21 mouse cellular contexts compared by ENCODE assay signal in the genomic region with DNA sequence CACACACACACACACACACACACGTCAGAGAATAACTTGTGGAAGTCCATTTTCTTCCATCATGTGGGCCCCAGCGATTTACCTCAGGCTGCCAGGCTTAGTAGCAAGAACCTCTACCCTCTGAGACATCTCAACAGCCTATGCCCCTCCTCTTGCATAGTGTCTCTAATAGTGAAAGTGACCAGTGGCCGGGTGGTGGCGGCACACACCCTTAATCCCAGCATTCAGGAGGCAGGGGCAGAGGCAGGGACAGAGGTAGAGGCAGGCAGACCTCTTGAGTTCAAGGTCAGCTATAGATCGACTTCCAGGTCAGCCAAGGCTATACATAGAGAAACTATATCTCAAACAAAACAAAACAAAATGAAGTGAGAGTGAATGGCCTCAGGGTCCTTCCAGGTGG. TPM values are rescaled to one million over a fixed set of nuclear protein-coding genes. Genes with fewer than 3 reads are reported as not detected.
DNase-seq lines count a peak whose midpoint lies in the region; ATAC-seq and TF ChIP-seq lines count a peak whose summit lies in the region.
"Had no signal": no experiment of that assay in that cellular context is flagged by ENCODE, and none has a peak within 500 bp of the region (broad histone marks: within the 10 kb centered on the region; RNA-seq: fewer than 3 reads in every experiment).

No protein-coding gene starts in this region.

- H3K9ac ChIP-seq in kidney, embryonic 15.5 days: no peak overlapping the region
- no peak overlapping the region for H3K9ac ChIP-seq in heart, embryonic 16.5 days (ENCODE audit: low read length)
- H3K9ac ChIP-seq: embryonic facial prominence, embryonic 15.5 days; forebrain, embryonic 13.5 days; hindbrain, embryonic 13.5 days; limb, embryonic 15.5 days; stomach, embryonic 15.5 days had no signal

- no peaks in the 10 kb centered on the region for H3K79me2 ChIP-seq in C2C12 (ENCODE audit: control insufficient read depth, insufficient read depth)

- intact Hi-C loops in gastrocnemius, adult 2 months (cut with DNase I): loop anchor here (10.0 kb wide), 1 partner anchor 280 kb away; the partner anchor contains the start of gene Nkx6-2

- no peak for ATAC-seq in kidney, embryonic 15.5 days (replicated peaks; ENCODE audit: low FRiP score)
- peak; percentile 11; the same call in 1 of the 2 replicates for ATAC-seq in heart, embryonic 16.5 days (replicated peaks; ENCODE audit: extremely low read depth, insufficient read depth, low FRiP score)
- ATAC-seq: forebrain, embryonic 13.5 days had no signal

- DNase-seq in gastrocnemius, adult 2 months: no peak
- DNase-seq in gastrocnemius, postnatal 10 days: no peak
- peak; percentile 17 to 44 for DNase-seq in kidney, postnatal 25 days
- DNase-seq in frontal cortex, postnatal 25 days (ENCODE audit: low spot score in 2 of 2): no peak
- no peak for DNase-seq in cerebellum, adult 11 months
- DNase-seq: B cell, adult 2 months; cerebellum, adult 18-20 months; kidney, adult 11 months; lung, postnatal 4 days; midbrain, embryonic 14.5 days; right cerebral cortex, postnatal 4 days; thymus, postnatal 25 days had no signal

- H3K27me3 ChIP-seq in kidney, embryonic 15.5 days: 0 out of 2 replicates have a peak, but pooled peaks cover 8% of the 10 kb centered on the region
- no peaks in the 10 kb centered on the region for H3K27me3 ChIP-seq in C2C12 (ENCODE audit: control insufficient read depth, insufficient read depth, insufficient read length)
- H3K27me3 ChIP-seq in heart, embryonic 16.5 days (ENCODE audit: control insufficient read depth, insufficient read depth, low read length): no peaks in the 10 kb centered on the region
- H3K27me3 ChIP-seq: embryonic facial prominence, embryonic 15.5 days; limb, embryonic 15.5 days; stomach, embryonic 15.5 days had no signal

- 39% methylated on average over 5 of the region's 5 CpGs for WGBS in kidney, embryonic 15.5 days
- WGBS in heart, embryonic 16.5 days: 24% methylated on average over 5 of the region's 5 CpGs

- H3ac ChIP-seq in C2C12 (ENCODE audit: control insufficient read depth, insufficient read length, low read depth): no peak overlapping the region

- H3K79me3 ChIP-seq in C2C12 (ENCODE audit: low read depth): no peaks in the 10 kb centered on the region

- H3K27ac ChIP-seq in gastrocnemius, adult 2 months: no peak overlapping the region
- H3K27ac ChIP-seq in kidney, embryonic 15.5 days: no peak overlapping the region
- H3K27ac ChIP-seq in heart, embryonic 16.5 days (ENCODE audit: low read length): peak overlapping the region; percentile 84
- H3K27ac ChIP-seq: embryonic facial prominence, embryonic 15.5 days; forebrain, embryonic 13.5 days; hindbrain, embryonic 13.5 days; layer of hippocampus, adult 2 months; limb, embryonic 15.5 days; stomach, embryonic 15.5 days had no signal

- no peak overlapping the region for H3K4me3 ChIP-seq in gastrocnemius, adult 2 months
- no peak overlapping the region for H3K4me3 ChIP-seq in kidney, embryonic 15.5 days (replicated peaks)
- no peak overlapping the region for H3K4me3 ChIP-seq in C2C12 (ENCODE audit: insufficient read depth, poor library complexity, severe bottlenecking)
- no peak overlapping the region for H3K4me3 ChIP-seq in heart, embryonic 16.5 days (ENCODE audit: low read length)
- H3K4me3 ChIP-seq: embryonic facial prominence, embryonic 15.5 days; forebrain, embryonic 13.5 days; hindbrain, embryonic 13.5 days; layer of hippocampus, adult 2 months; limb, embryonic 15.5 days; stomach, embryonic 15.5 days had no signal

- no peak overlapping the region for H3K4me2 ChIP-seq in kidney, embryonic 15.5 days
- H3K4me2 ChIP-seq in heart, embryonic 16.5 days (ENCODE audit: low read depth, low read length): no peak overlapping the region
- H3K4me2 ChIP-seq: embryonic facial prominence, embryonic 15.5 days; forebrain, embryonic 13.5 days; hindbrain, embryonic 13.5 days; limb, embryonic 15.5 days; stomach, embryonic 15.5 days had no signal

- peak; percentile 16; the same call in 1 of the 2 replicates for TF ChIP-seq CTCF in gastrocnemius, adult 2 months (IDR thresholded peaks at IDR 0.05)
- peak; percentile 44 for TF ChIP-seq CTCF in C2C12 (IDR thresholded peaks at IDR 0.05; ENCODE audit: control insufficient read depth, insufficient read depth, insufficient read length)

- no peaks in the 10 kb centered on the region for H3K9me3 ChIP-seq in kidney, embryonic 15.5 days (replicated peaks)
- H3K9me3 ChIP-seq in heart, embryonic 16.5 days (replicated peaks; ENCODE audit: control insufficient read depth, low read length): no peaks in the 10 kb centered on the region
- H3K9me3 ChIP-seq: embryonic facial prominence, embryonic 15.5 days; forebrain, embryonic 13.5 days; hindbrain, embryonic 13.5 days; limb, embryonic 15.5 days; stomach, embryonic 15.5 days had no signal

- H3K36me3 ChIP-seq in kidney, embryonic 15.5 days: no peaks in the 10 kb centered on the region
- no peaks in the 10 kb centered on the region for H3K36me3 ChIP-seq in C2C12 (ENCODE audit: control insufficient read depth, insufficient read depth)
- no peaks in the 10 kb centered on the region for H3K36me3 ChIP-seq in heart, embryonic 16.5 days (ENCODE audit: control insufficient read depth, insufficient read depth)
- H3K36me3 ChIP-seq: embryonic facial prominence, embryonic 15.5 days; hindbrain, embryonic 13.5 days; limb, embryonic 15.5 days; stomach, embryonic 15.5 days had no signal

- H3K4me1 ChIP-seq in kidney, embryonic 15.5 days: peaks cover 13% of the 10 kb centered on the region
- peaks cover 38% of the 10 kb centered on the region for H3K4me1 ChIP-seq in heart, embryonic 16.5 days (ENCODE audit: control insufficient read depth, insufficient read depth, low read length)

TF ChIP-seq in C2C12, 6 proteins besides CTCF, POLR2A, EP300 and RAD21:
- TF ChIP-seq MAX (IDR thresholded peaks at IDR 0.05): no peak

RNA-seq across cellular contexts. Expression of gene Pwwp2b, which starts 56.0 kb away (rescaled TPM):
- 1 to 10 TPM; 3.0 to 7.4 TPM for total RNA-seq in gastrocnemius, adult 2 months (2021)
- total RNA-seq in gastrocnemius, postnatal 10 days (2021): 1 to 10 TPM; 3.5 to 5.2 TPM
- polyA plus RNA-seq in kidney, embryonic 15.5 days (2015; fragmentation: Nextera tagmentation; extraction: Ambion mirVana): 8.1 and 8.7 TPM in 2 replicates
- polyA plus RNA-seq in C2C12 (2012; fragmentation: generic; extraction: Trizol): 15.8 TPM
- 7.0 and 8.1 TPM in 2 replicates for polyA plus RNA-seq in heart, embryonic 16.5 days (2015; fragmentation: Nextera tagmentation; extraction: Ambion mirVana)

Comparison
In these comparisons a context has a peak if more than half of its experiments do, and no peak if none do; other contexts are left out.
1. DNase-seq: peak in kidney, postnatal 25 days (2 of 2); none in gastrocnemius, adult 2 months (single experiment), gastrocnemius, postnatal 10 days (single experiment), frontal cortex, postnatal 25 days (0 of 2) and cerebellum, adult 11 months (single experiment).